Mouse (Mus musculus) adipose tissue, adult 10 weeks (tissue): ENCODE data around the gene Olfr133. TPM values are rescaled to one million over a fixed set of nuclear protein-coding genes. Genes with fewer than 3 reads are reported as not detected.

Source experiments
- polyA plus RNA-seq: library from polyadenylated mRNA; stranded (reverse); fragments of 350-450 nt; fragmentation: Illumina TruSeq; extraction: RNeasy Lipid Tissue Mini Kit (QIAGEN cat#74804); gene quantifications from one replicate; pipeline ENCODE4 v1.2.3, GENCODE M21; 2014; ENCODE audit warnings: low read depth, low replicate concordance

The Olfr133 gene
- polyA plus RNA-seq: not detected

GRCm38 (mm10) chr17:38144981-38145380 is at the start of gene Olfr133:
TSS of gene Olfr133 (plus strand) at chr17:38145281.

GRCm38 (mm10) chr17:38134426-38134825 is 10.7 kb upstream of the Olfr133 start, which contains the start of gene Olfr132:
TSS of gene Olfr132 (minus strand) at chr17:38134526.

DNA sequence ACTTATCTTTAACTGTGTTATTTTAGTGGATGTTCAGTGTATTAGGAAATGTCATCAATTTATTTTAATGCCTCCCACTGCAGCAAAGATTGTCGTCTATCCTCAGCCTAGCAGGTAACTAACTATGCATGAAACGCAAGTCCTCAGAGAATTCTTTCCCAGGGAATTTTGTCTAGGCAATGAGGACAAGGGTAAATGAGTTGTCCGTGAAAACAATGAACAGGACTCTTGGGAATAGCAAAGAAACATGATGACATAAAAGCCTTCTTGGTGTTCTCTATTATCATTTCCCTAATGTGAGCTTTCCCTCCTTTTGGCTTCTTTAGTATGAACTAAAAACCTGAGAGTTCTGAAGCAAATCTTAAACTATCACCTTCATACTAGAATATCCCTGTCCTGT is 26.0 kb downstream of the Olfr133 start, which contains the start of gene Olfr134:
Gene Olfr134, plus strand, starts transcription at position 301 of the 400 bp plus-strand sequence.

Other genes starting within 250 kb of the Olfr133 start
- gene Olfr127, start 244.8 kb upstream of the Olfr133 start, polyA plus RNA-seq: not detected
- gene Olfr128, start 224.7 kb upstream of the Olfr133 start, polyA plus RNA-seq: not detected
- not detected for gene Olfr761, start 192.2 kb upstream of the Olfr133 start, polyA plus RNA-seq
- not detected for gene Olfr129, start 85.2 kb upstream of the Olfr133 start, polyA plus RNA-seq
- not detected for gene Olfr130, start 81.4 kb upstream of the Olfr133 start, polyA plus RNA-seq
- gene Olfr131, start 56.6 kb upstream of the Olfr133 start, polyA plus RNA-seq: not detected
- not detected for gene Olfr132, start 10.8 kb upstream of the Olfr133 start, polyA plus RNA-seq
- gene Olfr134, start 26.1 kb downstream of the Olfr133 start, polyA plus RNA-seq: not detected
- gene Olfr135, start 59.1 kb downstream of the Olfr133 start, polyA plus RNA-seq: not detected
- gene Olfr138, start 115.8 kb downstream of the Olfr133 start, polyA plus RNA-seq: not detected
- gene Olfr137, start 162.3 kb downstream of the Olfr133 start, polyA plus RNA-seq: not detected
- not detected for gene Olfr136, start 184.6 kb downstream of the Olfr133 start, polyA plus RNA-seq